Mouse (Mus musculus) layer of hippocampus, postnatal 14 days (tissue): ENCODE data around the gene Agrp. TPM values are rescaled to one million over a fixed set of nuclear protein-coding genes. Genes with fewer than 3 reads are reported as not detected.
"Not testable (repeated sequence)": the region's sequence is repeated elsewhere in the genome, so short reads cannot be mapped to it uniquely, and the experiment has no call there.

Source experiments
- DNase-seq, 2 experiments: peaks; one replicate each; pipeline ENCODE4 v3.0.0; 2021 to 2022; ENCODE audit warnings: low spot score in 2 of 2, mixed read lengths in 1 of 2
- total RNA-seq, 2 experiments: library from RNA; stranded (reverse); gene quantifications; 2 replicates each; pipeline ENCODE4 v1.2.3; 2021

Gene Agrp
- total RNA-seq, 2 experiments from 2014 or later, result not detected

DNA sequence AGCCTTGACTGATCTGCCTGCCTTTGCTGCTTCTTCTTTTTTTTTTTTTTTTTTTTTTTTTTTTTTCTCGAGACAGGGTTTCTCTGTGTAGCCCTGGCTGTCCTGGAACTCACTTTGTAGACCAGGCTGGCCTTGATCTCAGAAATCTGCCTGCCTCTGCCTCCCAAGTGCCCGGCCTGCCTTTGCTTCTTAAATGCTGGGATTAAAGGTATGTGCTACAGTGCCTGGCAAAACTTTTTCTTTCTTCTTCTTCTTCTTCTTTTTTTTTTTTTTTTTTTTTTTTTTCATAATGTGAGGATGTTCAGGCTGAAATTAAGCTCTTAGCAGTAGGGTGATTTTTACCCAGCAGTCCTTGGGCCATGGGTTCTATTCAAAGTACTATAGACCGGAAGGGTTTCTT, 34.7 kb downstream of the Agrp start:
- not testable (repeated sequence) for DNase-seq

DNA sequence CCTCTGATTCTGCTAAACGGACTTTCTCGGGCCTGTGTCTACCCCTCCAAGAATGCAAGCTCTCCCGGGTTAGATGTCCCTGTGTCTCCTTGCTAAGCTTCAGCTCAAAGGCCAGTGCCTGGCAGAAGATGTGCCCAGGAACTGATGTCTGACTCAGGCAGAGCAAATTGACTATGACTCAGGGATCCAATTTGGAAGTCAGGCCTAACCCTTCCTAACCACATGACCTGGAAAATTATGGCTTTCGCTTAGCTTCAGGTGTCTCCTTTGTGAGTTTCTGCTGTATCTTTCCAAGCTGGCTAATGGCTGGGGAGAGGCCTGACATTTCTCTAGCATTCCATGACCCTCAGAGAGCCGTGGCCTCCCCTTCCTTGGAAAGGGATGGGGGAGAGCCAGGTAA, 35.9 kb downstream of the Agrp start:
- DNase-seq, result no peak

DNA sequence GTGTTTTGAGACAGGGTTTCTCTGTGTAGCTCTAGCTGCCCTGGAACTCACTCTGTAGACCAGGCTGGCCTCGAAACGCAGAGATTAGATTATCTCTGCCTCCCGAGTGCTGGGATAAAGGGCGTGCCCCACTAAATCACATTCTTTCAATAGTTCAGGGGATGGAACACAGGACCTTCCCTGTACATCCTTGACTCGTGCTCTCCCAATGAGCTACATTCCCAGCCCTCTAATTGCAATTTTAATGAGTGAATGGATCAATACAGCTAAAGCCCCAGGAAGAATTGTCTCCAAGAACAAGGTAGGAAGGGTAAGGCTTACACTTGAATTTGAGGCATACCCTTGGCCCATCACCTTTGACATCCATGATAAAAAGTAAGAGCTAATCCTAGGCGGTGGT, 38.4 kb downstream of the Agrp start:
- no peak for DNase-seq

DNA sequence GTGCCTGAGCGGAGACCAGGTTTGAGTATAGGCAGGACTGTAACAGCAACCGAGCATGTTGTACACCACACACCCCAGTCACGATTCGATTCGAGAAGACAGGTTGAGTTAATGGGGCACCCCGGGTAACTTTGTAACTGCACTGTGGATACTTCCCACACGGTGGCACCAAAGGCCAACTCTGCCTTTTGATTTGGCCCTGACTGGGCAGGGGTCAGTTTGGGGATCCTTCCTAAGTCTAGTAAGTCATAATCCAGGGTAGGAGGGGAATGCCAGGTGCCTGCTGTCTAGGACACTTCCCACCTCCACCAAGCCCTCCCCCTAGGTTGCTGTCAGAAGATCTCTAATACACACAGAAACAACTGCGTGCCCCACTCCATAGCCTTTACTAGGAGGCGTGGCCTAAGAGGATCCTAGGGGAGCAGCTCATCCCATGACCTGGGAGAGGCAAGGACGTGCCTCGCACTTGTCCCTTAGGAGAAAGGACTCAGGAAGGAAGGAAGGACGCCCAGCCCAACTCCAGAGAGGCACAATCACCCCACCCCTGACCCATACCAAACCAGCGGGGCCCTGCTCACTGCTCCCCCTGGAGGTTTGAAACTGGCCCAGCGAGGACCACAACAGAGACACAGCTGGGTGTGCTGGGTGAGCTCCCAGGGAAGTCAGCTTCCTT, 40.7 kb downstream of the Agrp start:
- no peak for DNase-seq

DNA sequence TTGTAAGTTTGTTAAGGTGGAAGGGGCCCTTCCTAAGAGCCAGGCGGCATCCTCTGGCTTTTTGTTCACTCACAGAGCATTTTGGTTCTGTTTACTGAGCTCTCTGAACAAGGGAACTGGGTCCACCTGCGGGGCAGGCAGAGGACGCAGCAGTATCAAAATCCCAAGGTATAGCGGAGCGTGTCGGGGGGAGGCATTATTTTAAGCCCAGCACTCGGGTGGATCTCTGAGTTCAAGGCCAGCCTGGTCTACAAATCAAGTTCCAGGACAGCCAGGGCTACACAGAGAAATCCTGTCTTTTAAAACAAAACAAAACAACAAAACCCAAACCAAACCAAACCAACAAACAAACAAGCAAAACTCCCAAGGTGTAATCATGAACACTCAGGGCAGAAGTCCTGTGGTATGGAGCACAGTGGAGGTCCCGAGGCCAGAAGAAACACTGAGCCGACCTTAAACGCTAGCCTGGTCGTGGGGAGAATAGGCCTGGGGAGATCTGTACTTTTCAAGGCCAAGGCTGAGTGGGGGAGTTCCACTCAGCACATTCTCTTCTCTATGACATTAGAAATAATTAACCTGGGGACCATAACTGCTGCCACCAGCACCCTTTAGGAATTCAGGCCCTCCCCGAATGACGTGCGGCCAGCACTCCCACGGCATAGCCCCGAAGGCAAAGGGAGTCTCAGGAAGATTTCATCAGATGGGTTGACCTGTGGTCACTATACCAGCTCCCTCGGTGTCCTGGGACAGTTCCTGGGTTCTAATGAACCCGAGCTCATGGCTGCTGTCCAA, 42.5 kb downstream of the Agrp start:
- DNase-seq, result no peak

DNA sequence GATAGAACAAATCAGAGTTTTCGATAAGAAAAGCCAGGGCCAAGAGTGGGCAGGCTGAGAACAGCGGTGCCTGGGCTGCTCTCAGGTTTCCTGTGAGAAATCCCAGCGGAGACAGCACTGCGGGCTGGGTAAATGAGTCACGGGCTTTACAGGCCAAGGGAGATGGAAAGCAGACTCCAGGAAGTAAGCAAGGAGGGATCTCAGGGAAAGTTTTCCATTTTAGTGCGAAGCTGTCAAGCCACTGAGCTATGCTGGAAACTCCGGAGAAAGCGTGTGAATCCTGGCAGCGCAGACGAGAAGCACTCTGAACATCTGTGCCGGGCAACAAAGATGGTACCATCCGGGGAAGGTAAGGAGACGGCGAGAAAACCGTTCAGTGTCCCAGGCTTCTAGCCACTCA, 43.3 kb downstream of the Agrp start:
- no peak for DNase-seq

DNA sequence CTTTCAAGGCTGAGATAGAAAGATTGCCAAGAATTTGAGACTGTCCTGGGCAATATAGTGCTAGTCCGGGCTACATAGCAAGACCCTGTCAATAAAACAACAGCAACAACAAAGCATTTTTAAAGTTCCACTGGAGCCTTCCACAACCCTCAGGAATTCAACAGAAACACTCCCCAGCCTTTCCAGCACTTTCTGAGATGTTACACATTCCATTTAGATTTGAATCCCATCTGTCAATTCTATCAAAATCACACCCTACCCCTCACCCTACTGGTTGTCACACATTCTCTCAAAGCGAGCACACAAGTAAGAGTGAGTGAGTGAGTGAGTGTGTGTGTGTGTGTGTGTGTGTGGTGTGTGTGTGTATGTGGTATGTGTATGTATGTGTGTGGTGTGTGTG, 44.8 kb downstream of the Agrp start:
- no peak for DNase-seq

DNA sequence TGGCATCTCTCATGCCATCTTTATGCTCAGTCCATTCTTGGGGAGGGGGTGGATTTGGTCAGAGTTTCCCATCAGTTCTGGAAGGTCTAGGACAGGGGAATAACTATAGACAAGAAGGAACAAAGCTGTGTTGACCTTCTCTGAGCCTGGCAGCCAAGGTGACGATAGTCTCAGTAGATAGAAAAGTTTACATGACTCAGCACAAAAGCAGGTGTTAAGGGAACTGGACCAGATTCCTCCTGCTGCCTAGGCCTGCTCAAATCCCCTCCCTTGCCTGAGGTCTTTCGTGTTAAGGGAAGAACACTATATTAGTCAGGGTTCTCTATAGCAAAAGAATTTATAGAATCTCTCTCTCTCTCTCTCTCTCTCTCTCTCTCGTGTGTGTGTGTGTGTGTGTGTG, 57.5 kb downstream of the Agrp start:
- no peak for DNase-seq

DNA sequence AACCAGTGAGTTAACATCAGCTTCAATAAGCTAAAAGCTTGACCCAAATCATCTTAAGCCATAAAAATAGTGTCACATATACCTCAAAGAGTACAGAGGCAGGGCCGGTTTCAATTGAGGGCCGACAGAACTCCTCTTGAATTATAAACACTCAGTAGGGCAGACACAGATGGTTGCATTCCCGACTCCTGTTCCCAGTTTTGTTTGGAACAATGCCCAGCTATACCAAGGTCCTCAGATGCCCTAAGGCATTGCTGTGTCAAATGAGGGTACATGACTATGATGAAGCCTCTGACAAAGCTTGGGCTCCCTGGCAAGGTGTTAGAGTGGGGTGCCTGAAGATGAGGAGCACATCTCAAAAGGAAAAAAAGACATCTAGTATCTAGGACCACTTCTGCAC, 61.7 kb downstream of the Agrp start:
- no peak for DNase-seq

DNA sequence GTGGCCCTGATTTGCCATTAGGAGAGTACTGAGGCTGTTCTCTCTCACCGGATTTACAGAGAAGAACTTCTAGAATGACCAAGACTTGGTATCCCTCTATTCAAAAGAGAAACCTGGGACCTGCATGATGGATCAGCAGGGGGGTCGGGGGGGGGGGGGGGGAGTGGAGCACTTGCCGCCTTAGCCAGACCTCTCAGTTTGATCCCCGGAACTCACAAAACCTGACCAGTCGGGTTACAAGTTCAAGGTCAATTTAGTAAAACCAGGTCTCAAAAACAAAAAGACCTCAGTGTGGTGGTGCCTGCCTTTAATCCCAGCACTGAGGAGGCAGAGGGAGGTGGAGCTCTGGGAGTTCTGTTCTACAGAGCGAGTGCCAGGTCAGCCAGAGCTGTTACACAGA, 62.5 kb downstream of the Agrp start:
- no peak for DNase-seq

DNA sequence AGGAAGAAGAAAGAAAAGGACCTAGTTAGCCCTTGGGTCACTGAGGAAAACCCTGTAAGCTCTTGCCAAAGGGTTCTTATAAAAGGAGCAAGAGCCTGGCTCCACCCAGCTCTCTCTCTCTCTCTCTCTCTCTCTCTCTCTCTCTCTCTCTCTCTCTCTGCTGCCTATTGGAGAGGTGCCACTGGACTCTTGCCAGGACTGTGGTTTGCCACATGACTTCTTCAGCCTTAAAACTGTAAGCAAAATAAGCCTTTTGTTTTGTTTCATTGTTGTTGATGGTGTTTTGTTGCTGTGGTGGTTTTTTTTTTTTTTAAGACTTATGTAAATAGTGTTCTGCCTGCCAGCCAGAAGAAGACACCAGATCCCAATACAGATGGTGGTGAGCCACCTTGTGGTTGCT, 63.8 kb downstream of the Agrp start:
- DNase-seq, result no peak

DNA sequence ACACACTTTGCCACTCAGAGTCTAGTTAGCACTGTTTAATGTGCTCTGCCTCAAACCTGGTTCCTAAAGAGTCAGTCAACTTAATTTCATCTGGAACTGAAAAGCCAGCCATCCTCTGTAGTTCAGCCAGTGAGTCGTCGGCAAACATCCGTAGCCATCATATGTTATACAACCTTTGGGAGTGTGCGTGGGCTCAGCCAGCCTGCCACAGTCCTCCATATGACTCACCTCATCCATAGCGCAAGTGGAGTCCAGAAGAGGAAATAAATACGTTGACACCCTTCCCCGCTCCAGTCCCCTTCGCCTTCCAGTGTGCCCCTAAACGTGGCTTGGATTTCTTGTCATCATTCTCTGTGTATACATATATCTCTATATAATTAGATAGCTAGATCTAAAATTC, 65.4 kb downstream of the Agrp start:
- DNase-seq, result no peak

DNA sequence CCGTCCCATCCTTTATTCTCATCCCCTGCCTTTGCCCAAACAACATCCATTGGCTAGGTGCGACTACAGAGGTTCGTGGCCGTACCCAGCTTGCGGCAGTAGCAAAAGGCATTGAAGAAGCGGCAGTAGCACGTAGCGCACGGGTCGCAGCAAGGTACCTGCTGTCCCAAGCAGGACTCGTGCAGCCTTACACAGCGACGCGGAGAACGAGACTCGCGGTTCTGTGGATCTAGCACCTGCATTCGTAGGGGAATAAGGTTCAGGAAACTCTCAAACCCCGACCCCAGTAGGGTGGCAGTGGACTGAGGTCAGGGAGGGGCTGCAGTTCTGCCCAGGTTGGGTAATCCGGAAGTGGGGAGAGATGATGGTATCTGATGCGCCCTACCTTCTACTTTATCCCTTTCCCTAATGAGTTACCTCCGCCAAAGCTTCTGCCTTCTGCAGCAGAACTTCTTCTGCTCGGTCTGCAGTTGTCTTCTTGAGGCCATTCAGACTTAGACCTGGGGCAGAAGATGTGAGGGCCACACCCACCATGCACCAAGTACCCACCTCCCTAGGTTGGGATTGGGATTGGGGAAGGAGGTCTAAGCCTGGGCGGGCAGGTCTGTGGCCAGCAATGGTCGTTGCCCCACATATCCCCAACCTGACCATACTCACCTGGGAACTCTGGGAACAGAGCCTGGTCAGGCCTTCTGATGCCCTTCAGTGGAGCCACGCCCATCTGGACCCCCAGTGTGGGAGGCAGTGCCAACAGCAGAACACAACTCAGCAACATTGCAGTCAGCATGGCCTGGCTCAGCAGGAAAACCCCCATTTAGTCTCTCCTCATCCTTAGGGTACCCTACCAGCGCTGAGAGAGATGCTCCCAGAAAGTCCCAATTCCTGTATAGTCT, 70.2 kb downstream of the Agrp start:
- no peak for DNase-seq

DNA sequence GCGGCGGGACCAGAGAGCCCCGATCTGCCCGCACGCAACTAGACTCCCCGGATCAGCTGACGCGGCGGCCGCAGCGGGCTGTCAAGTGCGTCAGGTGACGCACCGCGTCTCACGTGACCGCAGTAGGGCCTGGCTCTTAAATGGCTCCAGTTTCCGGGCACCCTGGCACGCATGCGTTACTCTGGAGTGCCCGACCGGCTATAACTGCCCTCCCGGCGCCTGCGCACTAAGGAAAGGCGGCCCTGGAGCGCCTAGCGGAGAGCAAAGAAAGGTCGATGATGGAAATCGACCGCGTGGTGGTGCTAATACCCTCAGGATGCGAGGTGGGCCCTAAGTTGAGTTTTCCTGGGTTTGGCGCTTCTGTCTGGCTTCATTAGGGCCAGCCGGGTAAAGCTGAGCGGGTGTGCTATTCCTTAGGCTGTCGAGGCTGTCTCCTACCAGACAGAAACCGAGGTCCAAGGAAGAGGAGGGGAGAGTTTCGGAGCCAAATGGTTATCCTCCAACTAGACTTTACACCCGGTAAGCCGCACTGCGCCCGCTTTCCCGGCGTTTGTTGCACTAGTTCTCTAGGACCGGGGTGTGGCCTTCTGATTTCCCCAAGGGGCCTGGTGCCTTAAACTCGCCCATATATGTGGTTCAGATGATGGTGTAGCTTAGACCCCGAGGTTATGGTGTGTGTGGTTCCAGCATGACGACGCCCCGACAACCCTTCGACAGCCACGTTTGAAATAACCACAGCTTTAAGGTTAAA, 71.1 kb downstream of the Agrp start, which contains the start of gene Atp6v0d1:
TSS of gene Atp6v0d1 (minus strand) at position 96 of the 751 bp plus-strand sequence.
- DNase-seq, result peak; percentile 99 to 100

DNA sequence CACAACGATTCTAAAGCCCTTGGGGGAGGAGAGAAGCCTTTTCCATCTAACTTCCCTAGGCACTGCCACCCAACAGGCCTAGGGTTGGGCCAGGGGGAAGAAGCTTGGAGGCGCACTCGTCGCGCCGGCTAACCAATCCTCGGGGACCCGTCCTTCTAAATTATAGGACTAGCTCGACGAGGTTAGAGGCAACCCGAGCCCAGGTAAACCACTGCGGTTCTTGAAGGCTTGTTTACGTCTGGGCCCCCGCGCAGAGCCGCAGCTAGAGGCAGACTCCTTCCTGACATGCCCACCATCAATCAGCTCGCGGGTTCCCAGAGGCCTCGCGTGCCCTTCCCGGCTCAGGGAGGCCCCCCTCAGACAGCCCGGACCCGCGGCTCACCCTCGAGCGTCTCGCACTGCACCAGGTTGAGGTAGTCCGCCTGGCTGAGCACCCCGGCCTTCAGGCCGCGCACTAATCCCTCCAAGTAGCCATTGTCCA, 71.8 kb downstream of the Agrp start:
- peak in 1 of 2 experiments; percentile 37 for DNase-seq

DNA sequence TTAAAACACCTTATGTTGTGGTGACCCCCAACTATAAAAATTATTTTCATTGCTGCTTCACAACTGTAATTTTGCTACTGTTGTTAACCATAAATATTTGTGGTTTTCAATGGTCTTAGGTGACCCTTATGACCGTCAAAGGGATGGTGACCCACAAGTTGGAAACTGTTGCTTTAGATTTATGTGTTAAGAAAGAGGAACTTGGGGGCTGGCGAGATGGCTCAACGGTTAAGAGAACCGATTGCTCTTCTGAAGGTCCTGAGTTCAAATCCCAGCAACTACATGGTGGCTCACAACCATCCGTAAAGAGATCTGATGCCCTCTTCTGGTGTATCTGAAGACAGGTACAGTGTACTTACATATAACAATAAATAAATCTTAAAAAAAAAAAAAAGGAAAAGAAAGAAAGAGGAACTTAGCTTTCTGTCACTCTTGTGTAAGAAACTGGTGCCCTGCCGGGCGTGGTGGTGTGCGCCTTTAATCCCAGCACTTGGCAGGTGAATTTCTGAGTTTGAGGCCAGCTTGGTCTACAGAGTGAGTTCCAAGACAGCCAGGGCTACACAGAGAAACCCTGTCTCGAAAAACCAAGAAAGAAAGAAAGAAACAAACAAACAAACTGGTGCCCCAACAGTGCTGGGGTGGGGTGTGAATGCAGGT, 72.5 kb downstream of the Agrp start:
- DNase-seq, result not testable (repeated sequence)

DNA sequence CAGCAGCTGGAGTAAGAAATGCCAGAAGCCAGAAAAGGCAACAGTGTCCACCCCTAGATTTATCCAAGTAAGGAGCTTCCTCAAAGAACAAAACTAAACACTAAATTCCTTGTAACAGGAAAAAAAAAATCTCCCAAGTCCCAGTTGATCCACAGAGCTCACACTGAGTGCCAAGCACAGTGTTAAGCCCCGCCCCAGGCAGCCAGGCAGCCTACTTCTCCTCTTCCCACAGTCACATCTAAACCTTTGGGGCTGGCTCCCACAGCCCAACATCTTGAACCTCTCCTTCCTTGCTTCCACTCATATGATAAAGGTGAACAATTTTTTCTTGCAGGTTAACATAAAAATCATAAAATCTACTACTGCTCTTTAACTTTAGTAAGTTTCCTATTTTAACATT, 73.3 kb downstream of the Agrp start:
- no peak for DNase-seq

DNA sequence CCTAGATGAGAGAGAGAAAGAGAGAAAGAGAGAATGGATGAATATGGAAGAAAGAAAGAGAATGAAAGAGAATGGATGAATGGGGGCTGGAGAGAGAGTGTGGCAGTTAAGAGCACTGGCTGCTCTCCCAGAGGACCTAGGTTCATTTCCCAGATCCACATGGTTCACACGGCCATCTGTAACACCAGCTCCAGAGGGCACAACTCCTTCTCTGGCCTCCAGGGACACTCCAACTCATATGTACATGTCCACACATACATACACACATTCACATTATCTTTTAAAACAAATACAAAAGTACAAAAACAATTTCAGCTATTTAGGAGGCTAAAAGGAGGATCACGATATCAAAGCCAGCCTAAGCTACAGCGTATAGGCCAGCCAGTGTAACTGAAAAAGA, 74.3 kb downstream of the Agrp start:
- no peak for DNase-seq

DNA sequence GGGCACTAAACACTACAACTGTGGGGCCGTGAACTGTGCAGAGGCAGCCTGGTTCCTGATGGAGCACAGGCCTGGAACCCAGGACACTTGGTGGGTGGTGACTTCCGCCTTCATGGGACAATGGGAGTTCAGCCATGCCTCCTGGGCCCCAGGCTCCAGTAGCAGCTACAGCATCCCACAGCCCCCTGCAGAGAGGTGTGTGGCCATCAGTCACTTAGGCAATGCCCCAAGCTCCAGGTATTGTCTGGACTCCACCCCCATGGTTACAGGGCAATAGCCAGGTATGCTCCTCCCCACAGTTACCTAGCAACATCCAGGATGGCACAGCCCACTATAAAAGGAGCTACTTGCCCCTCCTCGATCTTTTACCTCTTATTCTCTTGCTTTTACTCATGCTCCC, 82.0 kb downstream of the Agrp start:
- DNase-seq, result no peak

DNA sequence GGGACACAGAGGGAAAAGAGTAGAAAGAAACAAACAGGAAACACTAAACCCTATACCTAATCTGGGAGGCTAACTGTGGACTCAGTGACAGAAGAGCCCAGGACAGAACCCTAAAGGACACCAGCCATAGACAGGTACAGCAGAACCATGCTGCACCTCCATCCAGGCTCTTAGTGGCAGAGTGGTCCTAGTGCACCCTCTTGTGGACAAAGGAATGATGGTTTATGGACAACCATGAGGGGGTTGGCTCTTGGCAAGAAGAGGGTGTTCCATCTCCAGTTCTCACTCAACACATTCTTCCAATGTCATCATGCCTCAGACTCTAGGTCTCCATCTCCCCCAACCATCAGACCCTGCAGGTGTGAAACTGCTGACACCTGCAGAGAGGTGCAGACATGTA, 83.1 kb downstream of the Agrp start:
- peak; percentile 45 to 68 for DNase-seq
